Mouse (Mus musculus) lung, embryonic 16.5 days (tissue): ENCODE data around the gene Usp4. TPM values are rescaled to one million over a fixed set of nuclear protein-coding genes. Genes with fewer than 3 reads are reported as not detected.
A peak's percentile ranks its signal among the peaks of the same experiment; 100 is the strongest.

Experiments
- ATAC-seq: fragments of 200-750 bp; cut with Nextera tagmentation; 2 replicates; pipeline ENCODE4 v1.8.0; 2017; ENCODE audit warnings: low read depth, mild to moderate bottlenecking, moderate library complexity
- H3K27ac ChIP-seq: fragments of 300-500 bp; sonication (generic); 2 replicates; pipeline ENCODE4 v1.5.1; 2014; ENCODE audit warnings: mild to moderate bottlenecking, control low read depth, low read length
- H3K27me3 ChIP-seq: fragments of 300-500 bp; sonication (generic); 2 replicates; pipeline ENCODE4 v1.6.1; 2014; ENCODE audit warnings: low read depth, low read length, mixed read lengths; ENCODE audit not compliant: control insufficient read depth, insufficient read depth
- H3K36me3 ChIP-seq: fragments of 300-500 bp; sonication (generic); 2 replicates; pipeline ENCODE4 v1.6.1; 2014; ENCODE audit warnings: low read length; ENCODE audit not compliant: control insufficient read depth, insufficient read depth
- H3K4me1 ChIP-seq: fragments of 300-500 bp; sonication (generic); replicated peaks from 2 replicates; pipeline ENCODE4 v1.6.1; 2014; ENCODE audit warnings: low read length, mixed read lengths; ENCODE audit not compliant: control insufficient read depth, insufficient read depth
- H3K4me2 ChIP-seq: fragments of 300-500 bp; sonication (generic); 2 replicates; pipeline ENCODE4 v1.6.1; 2014; ENCODE audit warnings: low read depth, low read length, control low read depth
- H3K4me3 ChIP-seq: fragments of 300-500 bp; sonication (generic); 2 replicates; pipeline ENCODE4 v1.5.1; 2014; ENCODE audit warnings: mild to moderate bottlenecking, low read length, control low read depth
- H3K9ac ChIP-seq: fragments of 300-500 bp; sonication (generic); 2 replicates; pipeline ENCODE4 v1.6.1; 2014; ENCODE audit warnings: low read length, control low read depth
- H3K9me3 ChIP-seq: fragments of 300-500 bp; sonication (generic); 2 replicates; pipeline ENCODE4 v1.6.1; 2016; ENCODE audit warnings: low read length; ENCODE audit not compliant: control insufficient read depth
- WGBS: fragments of 180-500 bp; shearing (Covaris S2); extraction: QIAGEN DNeasy Blood & Tissue Kit; methylation state at CpG from one replicate; pipeline ENCODE4 v1.1.7; 2014; 5-methylcytosine and 5-hydroxymethylcytosine counted together
- polyA plus RNA-seq: library from polyadenylated mRNA; unstranded; fragments of >200 nt; fragmentation: Nextera tagmentation; extraction: Ambion mirVana; gene quantifications from 2 replicates; pipeline ENCODE4 v1.2.1, GENCODE M21; 2015

The Usp4 gene
- polyA plus RNA-seq, 1 experiment from 2014 or later = 93.6 TPM

DNA sequence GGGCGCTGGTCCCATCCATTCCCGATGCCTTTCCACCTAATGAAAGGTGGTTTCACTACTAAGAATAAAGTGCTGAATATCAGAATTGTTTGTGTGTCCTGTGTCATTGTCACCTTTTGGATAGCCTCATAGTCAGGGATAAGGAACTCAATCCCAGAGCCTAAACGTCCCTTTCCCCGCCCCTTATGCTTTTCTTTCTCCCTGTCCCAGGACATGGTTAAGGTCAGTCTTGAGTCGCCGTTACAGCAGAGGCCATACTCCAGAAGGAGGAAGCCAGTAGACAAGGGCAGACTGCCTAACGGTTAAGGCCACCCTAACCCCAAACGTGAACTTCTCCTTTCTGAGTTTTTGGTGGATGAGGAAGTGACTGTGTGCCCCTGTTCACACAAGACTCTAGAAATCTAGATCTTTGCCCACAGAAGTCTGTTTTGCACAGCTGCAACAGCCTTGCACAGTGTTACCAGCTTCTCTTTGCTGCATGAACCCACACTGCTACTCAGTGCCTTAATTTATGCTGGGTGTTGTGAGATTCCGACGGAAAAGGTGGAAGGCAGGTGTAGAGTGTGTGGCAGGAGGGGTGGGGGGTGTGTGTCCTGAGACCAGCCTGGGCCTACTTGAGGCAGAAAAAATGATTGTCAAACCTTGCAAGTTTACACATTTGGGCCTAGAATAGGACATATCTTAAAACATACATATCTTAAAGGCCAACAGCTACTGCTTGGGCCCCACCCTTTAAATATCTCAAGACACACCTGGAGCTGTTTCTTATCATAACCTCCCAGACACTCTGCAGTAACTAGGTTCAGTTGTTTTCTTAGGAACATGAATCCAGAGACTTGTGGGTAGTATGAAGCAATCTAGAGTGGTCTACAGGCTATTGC, 7.2 kb upstream of the Usp4 start:
- WGBS = 37% methylated on average over 10 of the region's 10 CpGs
- H3K36me3 ChIP-seq = peaks cover 11% of the 10 kb centered on the region
- peak overlapping the region; percentile 95 for H3K27ac ChIP-seq
- peaks cover 28% of the 10 kb centered on the region for H3K4me1 ChIP-seq
- H3K27me3 ChIP-seq = no peaks in the 10 kb centered on the region
- peak overlapping the region; percentile 68 for H3K4me2 ChIP-seq
- peak overlapping the region; percentile 93 for H3K9ac ChIP-seq
- peak overlapping the region; percentile 65 for H3K4me3 ChIP-seq
- no peak for ATAC-seq
- no peaks in the 10 kb centered on the region for H3K9me3 ChIP-seq

DNA sequence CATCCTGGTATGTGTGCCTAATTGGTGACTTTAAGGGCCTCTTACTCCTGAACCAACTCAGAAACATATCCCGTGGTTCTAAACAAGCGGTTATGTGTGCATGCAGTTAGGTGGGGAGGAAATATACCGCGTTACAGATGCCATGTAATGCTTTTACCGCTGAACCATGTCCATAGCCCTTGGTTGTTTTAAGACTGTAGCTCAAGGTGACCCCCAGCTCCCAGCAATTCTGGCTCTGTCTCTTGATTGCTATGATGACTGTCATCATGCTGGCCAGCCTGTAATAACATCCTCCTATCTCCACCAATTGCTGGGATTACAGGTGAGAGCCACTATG, 6.5 kb upstream of the Usp4 start:
- Histone ChIP-seq H3K27ac (peak overlapping the region; percentile 59), H3K4me2 (peak overlapping the region; percentile 68), H3K27me3 (no peaks in the 10 kb centered on the region), H3K4me1 (peaks cover 28% of the 10 kb centered on the region), H3K9ac (0 out of 2 replicates have a peak overlapping the region, but pooled peaks have one; percentile 93), H3K4me3 (peak overlapping the region; percentile 65; the same call in 1 of the 2 replicates), H3K9me3 (no peaks in the 10 kb centered on the region), H3K36me3 (peaks cover 6% of the 10 kb centered on the region)
- WGBS = 82% methylated on average over 5 of the region's 5 CpGs
- ATAC-seq = no peak

DNA sequence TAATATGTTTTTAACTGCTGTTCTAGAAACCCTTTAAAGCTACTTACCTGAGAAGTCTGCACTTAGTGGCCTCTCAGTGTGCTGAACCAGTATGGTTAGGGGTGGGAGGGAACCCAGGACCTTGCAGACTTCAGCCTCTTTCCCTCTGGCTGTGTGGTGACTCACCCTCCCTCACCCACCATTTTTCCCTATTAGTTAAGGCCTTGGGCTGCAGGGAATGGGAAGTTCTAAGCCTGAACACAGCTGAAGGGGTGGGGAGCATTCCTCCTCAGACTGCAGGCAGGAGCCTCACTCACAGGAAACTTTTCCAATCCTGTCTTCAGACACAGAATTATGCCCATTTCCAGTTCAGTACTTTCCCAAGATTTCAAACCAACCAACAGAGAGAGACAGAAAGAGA, 5.9 kb upstream of the Usp4 start:
- no peaks in the 10 kb centered on the region for H3K27me3 ChIP-seq
- no peaks in the 10 kb centered on the region for H3K9me3 ChIP-seq
- no peak overlapping the region for H3K9ac ChIP-seq
- peak overlapping the region; percentile 28; the same call in 1 of the 2 replicates for H3K27ac ChIP-seq
- ATAC-seq = no peak
- H3K4me3 ChIP-seq = no peak overlapping the region
- H3K4me2 ChIP-seq = no peak overlapping the region
- H3K4me1 ChIP-seq = peaks cover 29% of the 10 kb centered on the region
- H3K36me3 ChIP-seq = peaks cover 4% of the 10 kb centered on the region

DNA sequence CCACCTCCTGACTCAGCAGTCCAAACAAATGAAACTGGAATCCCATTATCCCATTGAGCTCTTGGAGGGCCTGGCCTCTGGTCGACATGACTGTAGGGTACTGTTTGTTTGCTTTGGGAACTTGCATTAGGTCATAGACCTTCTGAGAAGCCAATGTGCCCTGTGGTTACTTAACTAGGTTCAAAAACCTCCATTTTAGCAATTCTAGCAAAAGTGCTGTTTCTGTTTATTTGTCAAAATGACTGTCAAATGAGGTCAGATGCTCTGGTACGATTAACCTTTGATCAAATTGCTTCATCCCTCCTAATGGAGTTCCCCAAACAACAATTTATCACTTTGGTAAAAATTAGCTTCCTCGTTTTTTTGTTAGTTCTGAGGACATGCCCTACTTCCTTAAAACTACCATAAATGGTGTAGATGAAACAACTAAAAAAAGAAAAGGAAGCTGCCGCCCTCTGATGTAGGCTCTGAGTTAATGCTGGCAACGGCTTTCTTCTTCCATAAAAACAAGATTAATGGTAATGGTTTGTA, 5.3 kb upstream of the Usp4 start:
- H3K9ac ChIP-seq = no peak overlapping the region
- H3K4me2 ChIP-seq = no peak overlapping the region
- WGBS = 26% methylated on average over 5 of the region's 5 CpGs
- H3K4me3 ChIP-seq = no peak overlapping the region
- H3K36me3 ChIP-seq = peaks cover 4% of the 10 kb centered on the region
- no peaks in the 10 kb centered on the region for H3K27me3 ChIP-seq
- ATAC-seq = no peak
- no peaks in the 10 kb centered on the region for H3K9me3 ChIP-seq
- H3K4me1 ChIP-seq = peaks cover 31% of the 10 kb centered on the region
- peak overlapping the region; percentile 51 for H3K27ac ChIP-seq

DNA sequence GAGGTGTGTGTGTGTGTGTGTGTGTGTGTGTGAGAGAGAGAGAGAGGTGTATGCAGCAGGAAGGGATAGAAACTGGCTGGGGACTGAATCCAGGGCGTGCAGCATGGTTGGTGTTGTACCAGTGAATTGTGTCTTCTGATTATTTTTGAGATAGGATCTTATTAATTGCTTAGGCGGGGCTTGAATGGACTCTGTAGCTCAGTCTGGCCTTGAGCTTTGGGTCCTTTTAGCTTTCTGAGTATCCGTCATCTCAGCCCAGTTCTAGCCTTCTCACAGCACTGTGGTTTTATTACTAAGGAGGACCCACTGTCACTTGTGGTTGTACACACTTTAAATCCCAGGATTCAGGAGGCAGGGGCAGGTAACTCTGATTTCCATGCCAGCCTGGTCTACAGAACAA, 4.3 kb upstream of the Usp4 start:
- Histone ChIP-seq H3K4me3 (no peak overlapping the region), H3K27ac (no peak overlapping the region), H3K36me3 (peaks cover 2% of the 10 kb centered on the region; the same call in 1 of the 2 replicates), H3K4me2 (no peak overlapping the region), H3K27me3 (no peaks in the 10 kb centered on the region), H3K9ac (no peak overlapping the region), H3K9me3 (no peaks in the 10 kb centered on the region), H3K4me1 (peaks cover 30% of the 10 kb centered on the region)
- no peak for ATAC-seq
- WGBS = 75% methylated on average over 3 of the region's 3 CpGs

DNA sequence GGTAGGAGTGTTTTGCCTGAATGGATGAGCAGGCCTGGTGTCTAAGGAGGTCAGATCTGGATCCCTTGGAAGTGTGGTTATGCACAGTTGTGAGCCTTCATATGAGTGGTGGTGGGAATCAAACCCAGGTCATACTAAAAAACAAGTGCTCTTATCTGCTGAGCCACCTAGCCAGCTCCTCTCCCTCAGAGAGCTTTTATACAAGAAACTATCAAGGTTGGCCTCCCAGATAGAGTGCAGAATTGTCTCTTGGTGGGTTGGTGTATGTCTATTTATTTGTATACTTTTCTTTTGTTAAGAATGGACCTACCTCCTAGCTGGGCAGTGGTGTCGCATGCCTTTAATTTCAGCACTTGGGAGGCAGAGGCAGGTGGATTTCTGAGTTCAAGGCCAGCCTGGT, 3.8 kb upstream of the Usp4 start:
- no peak overlapping the region for H3K4me3 ChIP-seq

DNA sequence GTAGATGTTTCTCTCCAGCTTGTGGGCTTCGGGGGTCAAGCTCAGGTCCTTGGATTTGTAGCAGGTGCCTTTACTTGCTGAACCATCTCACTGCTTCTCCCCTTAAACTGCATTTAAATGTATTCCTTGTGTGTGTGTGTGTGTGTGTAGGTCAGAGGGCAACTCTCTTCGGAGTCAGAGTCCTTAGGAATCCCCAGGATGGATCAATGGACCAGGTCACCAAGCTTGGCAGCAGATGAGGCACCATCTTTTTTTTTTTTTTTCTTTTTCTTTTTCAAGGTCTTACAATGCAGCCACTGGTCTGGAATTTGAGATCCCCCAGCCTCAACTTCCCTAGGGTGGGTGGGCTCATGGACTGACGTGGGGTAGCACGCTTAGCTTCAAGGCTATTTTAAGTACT, 3.2 kb upstream of the Usp4 start:
- Histone ChIP-seq H3K4me3 (no peak overlapping the region), H3K9ac (no peak overlapping the region), H3K36me3 (peaks cover 2% of the 10 kb centered on the region; the same call in 1 of the 2 replicates), H3K27ac (no peak overlapping the region), H3K4me2 (no peak overlapping the region), H3K27me3 (no peaks in the 10 kb centered on the region), H3K4me1 (peaks cover 33% of the 10 kb centered on the region), H3K9me3 (no peaks in the 10 kb centered on the region)
- no peak for ATAC-seq
- WGBS = 87% methylated on average over 4 of the region's 4 CpGs

More for the DNA sequence above, 3.8 kb upstream of the Usp4 start:
- no peak overlapping the region for H3K9ac ChIP-seq
- WGBS = 100% methylated on average over 1 of the region's 1 CpGs
- H3K27me3 ChIP-seq = no peaks in the 10 kb centered on the region
- no peaks in the 10 kb centered on the region for H3K9me3 ChIP-seq
- H3K4me1 ChIP-seq = peaks cover 31% of the 10 kb centered on the region
- ATAC-seq = no peak
- peaks cover 2% of the 10 kb centered on the region; the same call in 1 of the 2 replicates for H3K36me3 ChIP-seq
- no peak overlapping the region for H3K4me2 ChIP-seq
- no peak overlapping the region for H3K27ac ChIP-seq

DNA sequence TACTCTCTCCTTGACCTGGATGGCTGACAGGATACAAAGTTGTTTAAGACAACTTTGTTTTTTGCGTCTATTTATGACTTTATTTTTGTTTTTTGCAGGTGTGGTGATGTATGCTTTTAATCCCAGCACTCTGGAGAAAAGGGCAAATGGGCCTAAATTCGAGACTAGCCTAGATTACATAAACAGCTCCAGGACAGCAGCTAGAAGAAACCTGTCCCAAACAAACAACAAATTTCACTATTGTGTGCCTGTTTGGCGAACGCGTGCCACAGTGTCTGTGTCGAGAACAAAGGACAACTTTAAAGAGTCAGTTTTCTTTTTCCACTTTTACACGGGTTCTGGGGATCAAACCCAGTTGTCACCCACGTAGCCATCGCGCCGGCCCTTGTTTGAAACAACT, 629 bp upstream of the Usp4 start:
- Histone ChIP-seq H3K4me2 (peak overlapping the region; percentile 73), H3K9ac (peak overlapping the region; percentile 91), H3K36me3 (peaks cover 14% of the 10 kb centered on the region), H3K9me3 (no peaks in the 10 kb centered on the region), H3K27me3 (no peaks in the 10 kb centered on the region), H3K27ac (peak overlapping the region; percentile 97), H3K4me1 (peaks cover 14% of the 10 kb centered on the region), H3K4me3 (peak overlapping the region; percentile 97)
- WGBS = 4% methylated on average over 11 of the region's 11 CpGs
- ATAC-seq = no peak; the same call in 1 of the 2 replicates

DNA sequence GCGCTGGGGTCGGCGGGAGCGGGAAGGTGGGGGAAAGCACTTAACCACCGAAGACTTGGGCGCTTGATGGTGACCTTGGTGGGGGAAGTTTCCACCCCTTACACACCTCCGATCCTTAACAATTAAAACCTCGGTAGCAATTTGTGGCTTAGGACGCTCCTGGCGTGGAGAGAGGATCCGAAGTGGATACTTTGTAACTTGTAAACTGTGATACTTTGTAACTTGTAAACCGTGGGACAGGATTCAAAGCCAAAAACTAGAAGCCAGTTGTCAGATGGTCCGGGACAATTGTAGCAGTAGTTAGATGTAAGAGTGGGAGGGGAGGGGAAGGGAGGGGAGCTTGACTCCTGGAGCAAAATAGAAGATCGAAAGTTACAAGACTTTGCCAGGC, 632 bp downstream of the Usp4 start:
- H3K4me3 ChIP-seq = peak overlapping the region; percentile 97
- no peak for ATAC-seq
- 4% methylated on average over 14 of the region's 14 CpGs for WGBS
- H3K9ac ChIP-seq = peak overlapping the region; percentile 91
- no peaks in the 10 kb centered on the region for H3K27me3 ChIP-seq
- H3K36me3 ChIP-seq = peaks cover 23% of the 10 kb centered on the region
- H3K4me2 ChIP-seq = peak overlapping the region; percentile 84
- no peaks in the 10 kb centered on the region for H3K9me3 ChIP-seq
- peaks cover 11% of the 10 kb centered on the region for H3K4me1 ChIP-seq
- peak overlapping the region; percentile 97 for H3K27ac ChIP-seq
